Mouse (Mus musculus) MEL (cell line): ENCODE measurements around the gene Ptpre.

Experiments
- CTCF ChIP-seq, 3 experiments: IDR thresholded peaks in 2 of 3; conservative IDR thresholded peaks in 1 of 3; 2 replicates each; pipeline ENCODE4 v1.5.1; 2011 to 2012; ENCODE audit warnings: low read length in 3 of 3, low read depth in 2 of 3, mild to moderate bottlenecking in 2 of 3, improper control_type of control experiment in 1 of 3, inconsistent platforms in 1 of 3, mixed read lengths in 1 of 3, moderate library complexity in 1 of 3; ENCODE audit not compliant: control insufficient read depth in 1 of 3, insufficient read depth in 1 of 3, poor library complexity in 1 of 3, severe bottlenecking in 1 of 3
- E2F4 ChIP-seq: IDR thresholded peaks from 2 replicates; pipeline ENCODE4 v1.6.1; 2011; ENCODE audit warnings: low read depth, low read length, improper control_type of control experiment, borderline replicate concordance
- EP300 ChIP-seq, 2 experiments: IDR thresholded peaks; 2 replicates each; pipeline ENCODE4 v1.6.1; 2011; ENCODE audit warnings: improper control_type of control experiment in 2 of 2, low read length in 2 of 2, low read depth in 1 of 2, mild to moderate bottlenecking in 1 of 2
- ETS1 ChIP-seq: IDR thresholded peaks from 2 replicates; pipeline ENCODE4 v1.6.1; 2012; ENCODE audit warnings: low read depth, mild to moderate bottlenecking, inconsistent platforms, low read length, improper control_type of control experiment, moderate library complexity
- GATA1 ChIP-seq: IDR thresholded peaks from 2 replicates; pipeline ENCODE4 v1.6.1; 2011; ENCODE audit warnings: low read depth, low read length, improper control_type of control experiment
- MYC ChIP-seq: IDR thresholded peaks from 2 replicates; pipeline ENCODE4 v1.6.1; 2011; ENCODE audit warnings: low read depth, mild to moderate bottlenecking, low read length, improper control_type of control experiment, moderate library complexity
- POLR2A ChIP-seq, 2 experiments: IDR thresholded peaks; 2 replicates each; pipeline ENCODE4 v1.6.1; 2011 to 2012; ENCODE audit warnings: low read length in 2 of 2, mild to moderate bottlenecking in 2 of 2, control low read depth in 1 of 2, improper control_type of control experiment in 1 of 2, low read depth in 1 of 2, moderate library complexity in 1 of 2; ENCODE audit not compliant: control insufficient read depth in 1 of 2, insufficient read depth in 1 of 2, poor library complexity in 1 of 2
- TAL1 ChIP-seq: IDR thresholded peaks from 2 replicates; pipeline ENCODE4 v1.6.1; 2012; ENCODE audit warnings: mild to moderate bottlenecking, inconsistent platforms, low read length, moderate library complexity, mixed read lengths
- USF1 ChIP-seq: IDR thresholded peaks from 2 replicates; pipeline ENCODE4 v1.6.1; 2014; ENCODE audit warnings: low read depth, mild to moderate bottlenecking, inconsistent platforms, low read length, improper control_type of control experiment, moderate library complexity
- USF2 ChIP-seq, 2 experiments: IDR thresholded peaks; 2 replicates each; pipeline ENCODE4 v1.6.1; 2011 to 2012; ENCODE audit warnings: improper control_type of control experiment in 2 of 2, low read length in 2 of 2, borderline replicate concordance in 1 of 2, inconsistent platforms in 1 of 2, low read depth in 1 of 2, mild to moderate bottlenecking in 1 of 2; ENCODE audit not compliant: insufficient read depth in 1 of 2
- ZC3H11A ChIP-seq: IDR thresholded peaks from 2 replicates; pipeline ENCODE4 v1.6.1; 2012; ENCODE audit warnings: low read depth, mild to moderate bottlenecking, inconsistent platforms, low read length, improper control_type of control experiment
- ZKSCAN1 ChIP-seq: IDR thresholded peaks from 2 replicates; pipeline ENCODE4 v1.6.1; 2012; ENCODE audit warnings: low read depth, mild to moderate bottlenecking, inconsistent platforms, low read length, improper control_type of control experiment, moderate library complexity
- ZNF384 ChIP-seq: IDR thresholded peaks from 2 replicates; pipeline ENCODE4 v1.6.1; 2012; ENCODE audit warnings: low read depth, mild to moderate bottlenecking, inconsistent platforms, low read length, improper control_type of control experiment

GRCm38 (mm10) chr7:135613380-135613779 is 76.1 kb downstream of the Ptpre start:
- TF ChIP-seq CTCF (IDR thresholded peaks at IDR 0.05 in 2 of 3, conservative IDR thresholded peaks at IDR 0.05 in 1 of 3; ENCODE audit: control insufficient read depth in 1 of 3, insufficient read depth in 1 of 3, low read depth in 2 of 3, low read length in 3 of 3, poor library complexity in 1 of 3, severe bottlenecking in 1 of 3) (no peak), ZKSCAN1 (no peak), USF1 (no peak), EP300 (IDR thresholded peaks at IDR 0.05; ENCODE audit: low read depth in 1 of 2, low read length in 2 of 2) (no peak), POLR2A (IDR thresholded peaks at IDR 0.05; ENCODE audit: control insufficient read depth in 1 of 2, insufficient read depth in 1 of 2, low read depth in 1 of 2, low read length in 2 of 2, poor library complexity in 1 of 2) (no peak), TAL1 (no peak), USF2 (IDR thresholded peaks at IDR 0.05; ENCODE audit: borderline replicate concordance in 1 of 2, insufficient read depth in 1 of 2, low read depth in 1 of 2, low read length in 2 of 2) (no peak), ZNF384 (no peak), E2F4 (no peak), ETS1 (no peak), MYC (no peak), GATA1 (no peak), ZC3H11A (no peak)
